1 mouse cellular context compared by ENCODE assay signal in the genomic region with DNA sequence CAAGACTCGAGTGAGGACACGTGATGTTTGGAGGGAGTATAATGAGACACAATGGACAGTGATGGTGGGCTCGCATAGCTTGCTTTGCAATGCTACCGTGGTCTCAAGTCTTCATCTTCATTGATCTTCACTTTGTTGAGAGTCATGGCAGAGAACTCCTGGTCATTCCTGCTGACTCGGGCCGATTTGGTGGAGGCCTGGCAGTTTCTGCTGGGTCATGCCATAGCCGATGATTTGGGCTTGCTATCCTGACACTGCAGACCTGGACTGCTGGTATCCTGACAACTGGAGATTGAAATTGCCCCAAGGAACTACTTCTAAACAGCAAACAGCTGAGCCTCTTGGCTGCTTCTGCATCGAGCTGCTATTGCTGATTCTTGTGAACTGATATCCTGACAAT.
TF ChIP-seq lines count a peak whose summit lies in the region.

No protein-coding gene starts in this region.

TF ChIP-seq in CH12.LX, 34 proteins besides CTCF, POLR2A, EP300 and RAD21 (continued from another document):
- 0 out of 2 replicates have a peak, but pooled peaks have one; percentile 14 for TF ChIP-seq CHD2 (IDR thresholded peaks at IDR 0.05; ENCODE audit: low read length)
